Mouse (Mus musculus): ENCODE data around the gene Pak1ip1.

- no peak for TF ChIP-seq CTCF (IDR thresholded peaks at IDR 0.05; ENCODE audit: control insufficient read depth, insufficient read depth, insufficient read length)
- no peak for TF ChIP-seq MYOG (IDR thresholded peaks at IDR 0.05; ENCODE audit: control insufficient read depth, extremely low read depth, insufficient read length)
- TF ChIP-seq CEBPB (IDR thresholded peaks at IDR 0.05; ENCODE audit: low read depth): no peak
- TF ChIP-seq MAX (IDR thresholded peaks at IDR 0.05): no peak
- no peak for TF ChIP-seq USF1 (IDR thresholded peaks at IDR 0.05; ENCODE audit: low read depth)
Observed at GRCm38 (mm10) chr13:40967609-40968008, 33.2 kb upstream of the Pak1ip1 start.

Measured in C2C12 (cell line).